Mouse (Mus musculus) cortical plate, adult 2 months (tissue): ENCODE measurements around the gene Foxg1. TPM values are rescaled to one million over a fixed set of nuclear protein-coding genes. Genes with fewer than 3 reads are reported as not detected.
A peak's percentile ranks its signal among the peaks of the same experiment; 100 is the strongest.

Source experiments
- H3K27ac ChIP-seq: fragments of 200-500 bp; 2 replicates; pipeline ENCODE4 v1.5.1; 2012; ENCODE audit warnings: low read length, control low read depth, inconsistent platforms; ENCODE audit not compliant: insufficient read depth
- H3K4me1 ChIP-seq: fragments of 200-500 bp; 2 replicates; pipeline ENCODE4 v1.6.1; 2011; ENCODE audit warnings: low read length; ENCODE audit not compliant: control insufficient read depth, insufficient read depth
- H3K4me3 ChIP-seq: fragments of 200-500 bp; 2 replicates; pipeline ENCODE4 v1.5.1; 2011; ENCODE audit warnings: mild to moderate bottlenecking, low read length, control low read depth; ENCODE audit not compliant: insufficient read depth
- CTCF ChIP-seq: fragments of 200-500 bp; IDR thresholded peaks from 2 replicates; pipeline ENCODE4 v1.5.1; 2011; ENCODE audit warnings: mild to moderate bottlenecking, control low read depth, low read length; ENCODE audit not compliant: insufficient read depth; ENCODE audit errors: extremely low read depth
- POLR2A ChIP-seq: fragments of 200-500 bp; IDR thresholded peaks from 2 replicates; pipeline ENCODE4 v1.6.1; 2011; ENCODE audit warnings: mild to moderate bottlenecking, low read length, control low read depth; ENCODE audit not compliant: insufficient read depth; ENCODE audit errors: extremely low read depth
- polyA plus RNA-seq: library from polyadenylated mRNA; depleted of rRNA; stranded (reverse); fragments of >200 nt; gene quantifications from 2 replicates; pipeline ENCODE4 v1.2.3, GENCODE M21; 2012

Foxg1 gene
- polyA plus RNA-seq, 1 experiment, result 61.2 TPM

DNA sequence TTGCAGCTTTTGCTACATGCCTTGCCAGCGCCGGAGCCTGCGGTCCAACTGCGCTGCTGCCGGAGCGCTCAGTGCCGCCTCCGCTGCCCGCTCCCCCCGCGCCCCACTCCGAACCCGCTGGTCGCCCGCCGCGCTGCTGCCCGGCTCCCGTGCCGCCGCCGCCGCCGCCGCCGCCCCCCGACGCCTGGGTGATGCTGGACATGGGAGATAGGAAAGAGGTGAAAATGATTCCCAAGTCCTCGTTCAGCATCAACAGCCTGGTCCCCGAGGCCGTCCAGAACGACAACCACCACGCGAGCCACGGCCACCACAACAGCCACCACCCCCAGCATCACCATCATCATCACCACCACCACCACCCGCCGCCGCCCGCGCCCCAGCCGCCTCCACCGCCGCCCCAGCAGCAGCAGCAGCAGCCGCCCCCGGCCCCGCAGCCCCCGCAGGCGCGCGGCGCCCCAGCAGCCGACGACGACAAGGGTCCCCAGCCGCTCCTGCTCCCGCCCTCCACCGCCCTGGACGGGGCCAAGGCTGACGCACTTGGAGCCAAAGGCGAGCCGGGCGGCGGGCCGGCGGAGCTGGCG lies 1.9 kb downstream of the Foxg1 start:
- Histone ChIP-seq H3K27ac (peak overlapping the region; percentile 99), H3K4me1 (no peaks in the 10 kb centered on the region; the same call in 1 of the 2 replicates), H3K4me3 (peak overlapping the region; percentile 93)
- TF ChIP-seq CTCF (no peak), POLR2A (no peak)

DNA sequence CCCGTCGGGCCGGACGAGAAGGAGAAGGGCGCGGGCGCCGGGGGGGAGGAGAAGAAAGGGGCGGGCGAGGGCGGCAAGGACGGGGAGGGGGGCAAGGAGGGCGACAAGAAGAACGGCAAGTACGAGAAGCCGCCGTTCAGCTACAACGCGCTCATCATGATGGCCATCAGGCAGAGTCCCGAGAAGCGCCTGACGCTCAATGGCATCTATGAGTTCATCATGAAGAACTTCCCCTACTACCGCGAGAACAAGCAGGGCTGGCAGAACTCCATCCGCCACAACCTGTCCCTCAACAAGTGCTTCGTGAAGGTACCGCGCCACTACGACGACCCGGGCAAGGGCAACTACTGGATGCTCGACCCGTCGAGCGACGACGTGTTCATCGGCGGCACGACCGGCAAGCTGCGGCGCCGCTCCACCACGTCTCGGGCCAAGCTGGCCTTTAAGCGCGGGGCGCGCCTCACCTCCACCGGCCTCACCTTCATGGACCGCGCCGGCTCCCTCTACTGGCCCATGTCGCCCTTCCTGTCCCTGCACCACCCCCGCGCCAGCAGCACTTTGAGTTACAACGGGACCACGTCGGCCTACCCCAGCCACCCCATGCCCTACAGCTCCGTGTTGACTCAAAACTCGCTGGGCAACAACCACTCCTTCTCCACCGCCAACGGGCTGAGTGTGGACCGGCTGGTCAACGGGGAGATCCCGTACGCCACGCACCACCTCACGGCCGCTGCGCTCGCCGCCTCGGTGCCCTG lies 2.6 kb downstream of the Foxg1 start, which contains the start of gene Gm43517:
Gene Gm43517, plus strand, starts transcription at position 299 of the 755 bp plus-strand sequence.
- Histone ChIP-seq H3K4me3 (peak within 1 kb of the TSS; percentile 93), H3K4me1 (no peaks in the 10 kb centered on the region), H3K27ac (peak within 1 kb of the TSS; percentile 99)
- TF ChIP-seq POLR2A, result peak; percentile 48; the same call in 1 of the 2 replicates
- TF ChIP-seq CTCF, result no peak

DNA sequence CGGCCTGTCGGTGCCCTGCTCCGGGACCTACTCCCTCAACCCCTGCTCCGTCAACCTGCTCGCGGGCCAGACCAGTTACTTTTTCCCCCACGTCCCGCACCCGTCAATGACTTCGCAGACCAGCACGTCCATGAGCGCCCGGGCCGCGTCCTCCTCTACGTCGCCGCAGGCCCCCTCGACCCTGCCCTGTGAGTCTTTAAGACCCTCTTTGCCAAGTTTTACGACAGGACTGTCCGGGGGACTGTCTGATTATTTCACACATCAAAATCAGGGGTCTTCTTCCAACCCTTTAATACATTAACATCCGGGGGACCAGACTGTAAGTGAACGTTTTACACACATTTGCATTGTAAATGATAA lies 3.2 kb downstream of the Foxg1 start:
- Histone ChIP-seq H3K27ac (peak overlapping the region; percentile 98), H3K4me3 (peak overlapping the region; percentile 93), H3K4me1 (no peaks in the 10 kb centered on the region)
- TF ChIP-seq CTCF (no peak), POLR2A (no peak)

DNA sequence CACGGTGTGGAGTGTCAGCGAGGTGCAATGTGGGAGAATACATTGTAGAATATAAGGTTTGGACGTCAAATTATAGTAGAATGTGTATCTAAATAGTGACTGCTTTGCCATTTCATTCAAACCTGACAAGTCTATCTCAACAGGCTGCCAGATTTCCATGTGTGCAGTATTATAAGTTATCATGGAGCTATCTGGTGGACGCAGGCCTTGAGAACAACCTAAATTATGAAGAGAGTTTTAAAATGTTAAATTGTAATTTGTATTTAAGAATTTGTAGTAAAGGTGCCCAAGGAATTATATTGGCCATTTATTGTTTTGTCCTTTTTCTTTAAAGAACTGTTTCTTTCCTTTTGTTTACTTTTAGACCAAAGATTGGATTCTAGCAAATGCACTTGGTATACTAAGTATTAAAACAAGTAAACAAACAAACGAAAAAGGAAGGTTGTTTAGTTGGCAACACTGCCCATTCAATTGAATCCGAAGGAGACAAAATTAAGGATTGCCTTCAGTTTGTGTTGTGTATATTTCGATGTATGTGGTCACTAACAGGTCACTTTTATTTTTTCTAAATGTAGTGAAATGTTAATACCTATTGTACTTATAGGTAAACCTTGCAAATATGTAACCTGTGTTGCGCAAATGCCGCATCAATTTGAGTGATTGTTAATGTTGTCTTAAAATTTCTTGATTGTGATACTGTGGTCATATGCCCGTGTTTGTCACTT lies 3.8 kb downstream of the Foxg1 start:
- TF ChIP-seq POLR2A (no peak), CTCF (no peak)
- H3K27ac ChIP-seq, result no peak overlapping the region
- H3K4me3 ChIP-seq, result peak overlapping the region; percentile 93

DNA sequence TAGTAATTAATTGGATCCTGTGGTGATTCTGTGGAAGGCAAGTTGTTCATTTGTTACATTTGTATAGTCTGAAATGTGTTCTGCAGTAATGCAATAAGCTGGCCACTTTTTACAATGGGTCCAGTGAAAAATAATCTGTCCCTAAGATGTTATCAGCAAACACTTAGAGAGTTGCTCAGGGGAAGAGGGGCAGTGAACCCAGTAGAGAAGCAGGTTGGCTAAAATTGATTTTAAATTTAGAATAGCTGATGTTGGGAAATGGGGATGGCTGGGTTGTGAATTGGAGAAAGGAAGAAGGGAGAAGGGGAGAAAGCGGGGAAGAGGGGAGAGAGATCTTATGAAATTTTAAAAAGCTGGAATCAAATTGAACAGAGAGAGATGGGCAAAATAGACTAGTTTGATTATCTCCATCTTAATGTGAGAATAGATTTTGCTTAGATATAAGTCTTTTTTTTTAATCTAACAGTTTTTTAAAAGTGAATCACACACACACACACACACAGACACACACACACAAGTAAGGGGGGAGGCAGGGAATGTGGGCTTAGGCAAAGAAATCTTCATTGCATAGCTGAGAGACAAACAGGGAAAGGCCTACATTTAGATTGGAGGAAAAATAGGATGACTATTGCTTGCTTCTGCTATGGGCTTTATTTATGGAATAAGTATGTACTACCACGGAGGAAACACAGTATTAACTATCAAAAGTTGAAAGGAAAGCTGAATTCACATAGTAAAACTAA lies 5.6 kb downstream of the Foxg1 start:
- Histone ChIP-seq H3K4me3 (peak overlapping the region; percentile 61), H3K27ac (peak overlapping the region; percentile 77), H3K4me1 (no peaks in the 10 kb centered on the region)
- TF ChIP-seq CTCF, result no peak
- TF ChIP-seq POLR2A, result no peak

More for the DNA sequence above, 3.8 kb downstream of the Foxg1 start:
- H3K4me1 ChIP-seq, result no peaks in the 10 kb centered on the region

DNA sequence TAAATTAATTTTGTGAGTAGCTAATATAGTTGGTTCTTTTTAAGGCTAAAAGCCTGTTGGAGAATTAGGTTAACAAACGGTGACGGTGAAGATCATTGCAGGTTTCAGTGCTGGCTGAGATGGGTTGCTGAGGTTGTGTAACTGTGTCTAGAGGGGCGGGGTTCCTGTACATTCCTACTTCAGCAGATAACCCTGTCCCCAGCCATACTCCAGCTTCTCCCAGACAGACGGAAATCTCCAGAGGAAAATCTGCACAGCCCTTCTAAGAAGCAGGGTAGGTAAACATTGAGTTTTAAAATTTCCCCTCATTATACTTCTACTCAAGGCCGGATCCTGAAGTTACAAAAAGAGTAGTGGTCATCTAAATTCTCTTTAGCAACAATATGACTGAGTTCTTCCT lies 7.2 kb downstream of the Foxg1 start:
- no peaks in the 10 kb centered on the region for H3K4me1 ChIP-seq
- H3K27ac ChIP-seq, result peak overlapping the region; percentile 86; the same call in 1 of the 2 replicates
- peak overlapping the region; percentile 50 for H3K4me3 ChIP-seq
- TF ChIP-seq POLR2A (no peak), CTCF (no peak)

DNA sequence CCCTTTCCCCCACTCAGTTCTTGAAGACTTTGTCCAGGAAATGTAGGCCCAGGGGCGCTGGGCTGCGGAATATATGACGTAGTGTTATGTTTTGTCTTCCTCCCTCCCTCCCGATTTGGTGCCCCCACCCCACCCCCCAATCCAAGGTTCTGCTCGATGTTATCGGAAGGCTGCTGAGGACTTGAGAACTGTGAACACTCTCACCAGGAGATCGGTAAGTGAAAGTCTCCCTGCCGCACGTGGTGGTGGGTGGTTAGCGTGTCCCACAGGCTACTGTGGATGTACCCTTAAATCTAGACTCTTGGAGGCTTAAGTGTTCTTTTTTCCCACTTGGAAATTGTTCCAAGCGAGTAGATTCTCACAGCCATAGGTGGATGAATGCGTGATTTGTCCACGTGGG lies 7.8 kb downstream of the Foxg1 start:
- peaks cover 1% of the 10 kb centered on the region; the same call in 1 of the 2 replicates for H3K4me1 ChIP-seq
- peak overlapping the region; percentile 86; the same call in 1 of the 2 replicates for H3K27ac ChIP-seq
- peak overlapping the region; percentile 50 for H3K4me3 ChIP-seq
- TF ChIP-seq CTCF, result no peak
- TF ChIP-seq POLR2A, result no peak

DNA sequence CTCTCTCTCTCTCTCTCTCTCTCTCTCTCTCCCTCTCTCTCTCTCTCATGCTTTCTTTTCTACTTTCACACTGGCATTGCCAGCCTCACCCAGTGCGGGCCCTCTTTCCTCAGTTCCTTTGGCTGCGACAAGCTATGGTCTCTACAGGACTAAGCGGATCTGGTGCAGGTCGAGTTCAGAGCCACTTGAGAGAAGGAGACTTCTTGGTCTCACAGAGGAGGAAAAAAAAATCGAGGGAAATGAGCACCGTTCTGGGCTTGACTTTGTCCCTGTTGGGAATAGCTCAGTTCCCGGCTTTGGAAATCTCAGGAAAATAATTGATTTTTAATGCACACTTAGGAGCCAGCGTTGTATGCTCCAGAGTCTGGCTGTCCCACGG lies 8.5 kb downstream of the Foxg1 start:
- H3K27ac ChIP-seq, result peak overlapping the region; percentile 99
- TF ChIP-seq CTCF, result no peak
- no peak for TF ChIP-seq POLR2A
- H3K4me1 ChIP-seq, result peaks cover 1% of the 10 kb centered on the region; the same call in 1 of the 2 replicates
- peak overlapping the region; percentile 50 for H3K4me3 ChIP-seq
